Mouse (Mus musculus): ENCODE results near the gene Dnah7a.

- TF ChIP-seq POLR2A (IDR thresholded peaks at IDR 0.05; ENCODE audit: insufficient read depth, low read depth, low read length) (no peak), CTCF (IDR thresholded peaks at IDR 0.05) (no peak)
Measured at GRCm38 (mm10) chr1:53720601-53721351, 14.2 kb upstream of the Dnah7a start.

Measured in heart, adult 2 months (tissue).